Mouse (Mus musculus): ENCODE data around the gene Slc15a5. TPM values are rescaled to one million over a fixed set of nuclear protein-coding genes. Genes with fewer than 3 reads are reported as not detected.
"Not testable (repeated sequence)": the region's sequence is repeated elsewhere in the genome, so short reads cannot be mapped to it uniquely, and the experiment has no call there.

Slc15a5 gene
- under 1 TPM in 1 of 2 experiments, not detected in 1; 0.79 TPM for total RNA-seq (2021)
- long read RNA-seq, experiment 1, result 0 reads
- long read RNA-seq, experiment 2, result 0 reads

DNA sequence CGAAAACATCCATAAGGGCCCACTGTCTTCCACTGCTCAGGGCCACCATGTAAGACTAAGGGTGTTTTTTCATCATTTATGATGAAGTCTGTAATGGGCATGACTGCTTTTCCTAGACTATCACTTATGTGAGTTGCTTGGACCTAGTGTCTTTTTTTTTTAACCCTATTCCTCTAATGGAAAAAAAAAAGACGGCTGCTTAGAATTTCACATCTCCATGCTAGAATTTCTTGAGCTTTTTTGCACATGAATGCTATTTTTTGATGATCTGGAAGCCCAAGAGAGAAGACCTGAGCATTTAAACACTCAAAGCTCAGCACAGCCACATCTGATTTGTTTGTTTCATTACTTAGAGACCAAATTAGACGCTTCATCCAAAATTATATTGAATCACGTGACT is at the start of gene Slc15a5:
Gene Slc15a5 (minus strand): TSS at position 101 of the 400 bp plus-strand sequence.
- no peak for DNase-seq (ENCODE audit: low spot score in 2 of 2)

DNA sequence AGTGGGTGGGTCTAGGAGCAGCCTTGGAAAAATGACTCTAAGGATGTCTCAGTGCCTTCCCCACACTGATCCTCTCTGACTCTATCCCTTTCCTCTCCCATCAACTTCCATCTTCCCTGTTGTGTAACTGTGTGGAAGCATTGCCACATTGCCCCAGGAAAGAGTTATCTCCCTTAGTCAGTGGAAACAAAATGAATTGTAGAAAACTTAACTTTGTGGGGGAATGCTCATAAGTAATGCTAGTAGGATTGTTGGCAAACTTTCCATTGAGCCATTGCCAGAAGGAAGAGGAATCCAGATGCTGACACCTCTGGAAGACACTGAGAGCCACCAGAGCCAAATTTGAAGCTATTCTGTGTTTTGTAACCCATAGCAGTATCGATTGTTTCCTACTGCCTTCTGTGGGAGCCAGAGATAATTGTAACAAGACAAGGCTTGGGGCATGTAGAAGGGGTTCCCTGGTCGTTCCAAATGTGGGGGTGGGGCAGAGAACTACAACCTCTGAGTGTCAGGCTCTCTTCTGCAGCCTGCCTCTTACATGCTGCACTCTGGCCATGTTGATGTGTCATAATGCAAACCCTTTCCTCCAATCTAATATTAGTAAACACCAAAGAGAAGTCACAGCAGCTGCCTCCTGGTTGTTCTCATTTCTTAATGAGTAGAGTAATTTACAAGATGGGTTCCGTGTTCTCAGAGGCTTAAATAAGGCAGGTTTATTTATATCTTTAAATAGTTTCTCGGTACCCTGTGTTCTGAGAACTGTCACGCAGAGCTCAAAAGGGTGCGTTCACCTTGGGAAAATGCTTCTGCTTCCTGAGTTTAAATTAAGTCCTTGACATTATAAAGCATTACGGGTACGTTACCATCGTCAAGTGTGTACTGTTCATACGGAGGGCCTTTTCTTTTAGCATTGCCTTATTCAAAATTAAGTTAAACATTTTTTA is 48.9 kb upstream of the Slc15a5 start:
- no peak for DNase-seq (ENCODE audit: low spot score in 2 of 2)

DNA sequence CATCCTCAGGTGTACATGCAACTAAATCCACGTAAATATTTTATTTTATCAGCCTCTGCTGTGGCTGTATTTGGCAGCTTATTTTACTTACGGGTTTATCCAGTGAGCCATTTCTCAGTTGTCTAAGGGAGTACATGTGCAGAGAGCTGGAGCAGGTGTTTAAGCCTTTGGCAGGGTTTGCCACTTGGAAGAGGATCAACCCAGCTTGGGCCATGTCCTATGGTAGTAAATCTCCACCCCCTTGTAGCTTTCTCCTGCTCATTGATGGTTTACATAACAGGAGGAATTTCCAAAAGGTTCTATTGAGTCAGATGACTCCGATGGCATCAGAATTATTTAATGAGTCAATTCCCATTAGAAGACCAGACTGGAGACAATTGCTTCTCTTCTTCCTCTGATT is 37.8 kb upstream of the Slc15a5 start:
- peak in 1 of 2 experiments; percentile 4 for DNase-seq (ENCODE audit: low spot score in 2 of 2)

DNA sequence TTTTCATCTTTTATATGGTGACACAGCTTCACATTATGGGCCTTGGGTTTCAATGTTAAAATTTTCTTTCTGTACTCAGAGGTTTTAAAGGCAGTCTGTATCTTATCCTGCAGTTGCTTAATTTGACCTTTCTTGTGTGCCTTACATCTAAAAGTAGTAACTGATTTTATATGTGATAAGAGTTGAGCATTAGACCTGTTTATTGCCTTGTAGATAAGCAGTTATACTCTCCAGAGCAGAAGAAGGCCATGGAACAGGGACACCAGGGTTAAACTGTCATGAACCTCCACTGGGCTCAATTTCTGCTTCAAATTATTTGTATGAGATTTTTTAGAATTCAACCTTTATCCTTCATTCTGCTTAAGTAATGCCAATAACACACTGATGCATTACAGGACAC is 24.8 kb upstream of the Slc15a5 start:
- DNase-seq (ENCODE audit: low spot score in 2 of 2), result no peak

DNA sequence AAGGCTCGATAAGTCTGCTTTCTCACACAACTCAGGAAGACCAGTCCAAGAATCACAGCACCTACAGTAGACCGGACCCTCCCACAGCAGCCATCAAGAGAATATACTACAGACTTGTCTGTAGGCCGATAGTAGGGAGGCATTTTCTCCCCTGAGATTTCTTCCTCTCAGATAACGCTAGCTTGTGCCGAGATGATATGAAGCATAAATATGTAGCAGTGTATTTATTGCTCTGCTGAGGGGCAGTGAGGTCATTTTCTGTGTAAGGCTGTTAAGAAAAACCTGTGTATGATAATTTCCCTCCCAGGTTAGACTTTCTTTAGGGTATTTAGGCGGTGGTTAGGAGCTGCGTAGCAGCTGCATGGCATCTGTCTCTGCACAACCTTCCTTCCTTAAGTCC is 23.2 kb upstream of the Slc15a5 start:
- no peak for DNase-seq (ENCODE audit: low spot score in 2 of 2)

DNA sequence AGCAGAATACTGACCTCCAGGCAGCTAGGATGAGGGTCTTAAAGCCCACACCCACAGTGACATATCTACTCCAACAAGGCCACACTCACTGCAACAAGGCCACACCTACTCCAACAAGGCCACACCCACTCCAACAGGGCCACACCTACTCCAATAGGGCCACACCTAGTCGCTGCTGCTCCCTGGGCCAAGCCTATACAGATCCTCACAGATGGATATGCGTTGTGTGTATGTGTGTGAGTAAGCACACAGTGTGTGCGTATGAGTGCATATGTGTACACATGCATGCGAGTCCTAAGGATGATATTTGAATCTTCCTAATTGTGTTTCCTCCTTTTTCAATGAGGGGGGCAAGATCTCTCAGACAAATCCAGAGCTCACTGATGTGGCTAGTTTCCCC is 22.1 kb upstream of the Slc15a5 start:
- no peak for DNase-seq (ENCODE audit: low spot score in 2 of 2)

DNA sequence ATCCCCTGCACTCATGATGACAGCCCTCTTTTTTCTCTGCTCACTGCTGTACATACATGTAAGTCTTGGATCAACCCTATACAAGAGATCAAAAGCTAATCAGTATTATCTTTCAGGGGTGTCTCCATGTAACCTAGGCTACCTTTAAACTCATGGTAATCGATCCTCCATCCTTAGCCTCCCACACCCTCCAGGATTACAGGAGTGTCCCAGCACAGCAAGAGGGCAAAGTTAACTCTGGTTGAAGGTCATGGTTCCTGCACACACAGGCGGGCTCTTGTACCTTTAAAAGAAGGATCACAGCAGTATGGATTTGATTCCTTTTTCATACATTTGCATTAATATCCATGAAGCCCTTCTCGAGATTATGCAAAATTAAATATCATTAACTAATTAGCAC is 19.9 kb upstream of the Slc15a5 start:
- DNase-seq (ENCODE audit: low spot score in 2 of 2), result no peak

DNA sequence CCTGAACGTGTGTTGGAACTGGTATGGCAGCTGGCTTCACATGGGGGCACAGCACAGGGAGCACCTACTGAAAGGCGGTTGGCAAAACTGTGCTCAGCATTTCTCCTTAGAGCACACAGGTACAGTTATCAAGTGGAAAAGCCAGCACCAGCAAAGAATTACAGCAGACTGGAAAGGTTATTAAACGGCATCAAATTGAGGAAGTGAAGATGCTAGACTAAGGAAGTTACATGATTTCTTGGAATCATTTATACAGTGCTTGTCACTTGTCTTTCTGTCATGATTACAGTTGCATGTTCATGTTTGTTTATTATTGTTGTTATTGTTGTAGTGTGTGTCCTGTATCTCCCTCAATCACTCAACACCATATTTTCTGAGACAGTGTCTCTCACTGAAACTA is 15.3 kb upstream of the Slc15a5 start:
- DNase-seq (ENCODE audit: low spot score in 2 of 2), result no peak

DNA sequence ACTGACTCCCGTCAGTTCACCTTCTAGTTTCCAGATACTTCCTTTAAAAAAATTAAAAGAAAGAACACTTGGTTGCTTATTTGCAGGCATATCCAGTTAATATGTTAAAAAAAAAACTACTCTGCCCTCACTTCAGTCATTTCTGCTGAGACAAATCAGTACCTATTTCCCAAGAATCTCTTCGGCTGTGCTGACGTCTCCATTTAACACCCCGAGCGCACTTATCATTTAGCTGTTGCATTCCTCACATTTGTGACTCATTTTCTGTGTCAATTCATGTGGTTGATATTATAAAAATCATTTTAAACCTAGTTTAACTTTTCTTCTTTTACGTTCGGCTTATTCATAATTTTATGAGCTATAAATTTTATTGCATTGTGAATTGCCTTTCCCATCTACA is 12.7 kb upstream of the Slc15a5 start:
- DNase-seq (ENCODE audit: low spot score in 2 of 2), result no peak

DNA sequence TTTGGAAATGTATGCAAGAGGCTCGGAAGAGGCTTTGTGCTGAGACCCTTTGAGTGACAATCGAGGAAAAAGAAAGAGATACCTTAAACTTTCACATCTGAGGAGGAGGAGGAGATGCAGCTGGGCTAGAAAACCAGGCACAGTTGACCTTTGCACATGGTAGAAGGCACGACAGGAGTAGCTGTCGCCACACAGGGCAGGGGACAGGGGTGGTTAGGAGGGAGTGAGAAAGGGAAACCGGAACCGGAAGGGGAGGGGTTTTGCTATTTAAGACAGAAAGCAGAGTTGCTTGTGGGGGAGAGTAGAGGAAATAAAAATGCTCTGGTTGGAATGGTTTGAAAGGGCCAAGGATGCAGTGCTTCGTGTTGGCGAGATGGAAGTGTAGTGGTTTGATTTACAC is 9.4 kb upstream of the Slc15a5 start:
- no peak for DNase-seq (ENCODE audit: low spot score in 2 of 2)

DNA sequence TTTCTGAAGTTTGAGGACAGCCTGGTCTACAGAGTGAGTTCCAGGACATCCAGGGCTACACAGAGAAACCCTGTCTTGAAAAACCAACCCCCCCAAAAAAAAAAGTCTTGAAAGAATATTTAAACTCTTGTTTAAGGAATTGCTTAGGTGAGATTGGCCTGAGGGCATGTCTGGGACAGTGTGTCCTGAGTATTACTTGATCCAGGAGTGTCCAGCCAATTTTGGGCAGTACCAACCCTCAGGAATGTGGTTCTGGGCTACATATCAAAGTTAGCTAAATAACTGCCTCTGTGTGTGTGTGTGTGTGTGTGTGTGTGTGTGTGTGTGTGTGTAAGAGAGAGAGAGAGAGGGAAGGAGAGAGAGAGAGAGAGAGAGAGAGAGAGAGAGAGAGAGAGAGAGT is 6.7 kb upstream of the Slc15a5 start:
- DNase-seq (ENCODE audit: low spot score in 2 of 2), result not testable (repeated sequence)

DNA sequence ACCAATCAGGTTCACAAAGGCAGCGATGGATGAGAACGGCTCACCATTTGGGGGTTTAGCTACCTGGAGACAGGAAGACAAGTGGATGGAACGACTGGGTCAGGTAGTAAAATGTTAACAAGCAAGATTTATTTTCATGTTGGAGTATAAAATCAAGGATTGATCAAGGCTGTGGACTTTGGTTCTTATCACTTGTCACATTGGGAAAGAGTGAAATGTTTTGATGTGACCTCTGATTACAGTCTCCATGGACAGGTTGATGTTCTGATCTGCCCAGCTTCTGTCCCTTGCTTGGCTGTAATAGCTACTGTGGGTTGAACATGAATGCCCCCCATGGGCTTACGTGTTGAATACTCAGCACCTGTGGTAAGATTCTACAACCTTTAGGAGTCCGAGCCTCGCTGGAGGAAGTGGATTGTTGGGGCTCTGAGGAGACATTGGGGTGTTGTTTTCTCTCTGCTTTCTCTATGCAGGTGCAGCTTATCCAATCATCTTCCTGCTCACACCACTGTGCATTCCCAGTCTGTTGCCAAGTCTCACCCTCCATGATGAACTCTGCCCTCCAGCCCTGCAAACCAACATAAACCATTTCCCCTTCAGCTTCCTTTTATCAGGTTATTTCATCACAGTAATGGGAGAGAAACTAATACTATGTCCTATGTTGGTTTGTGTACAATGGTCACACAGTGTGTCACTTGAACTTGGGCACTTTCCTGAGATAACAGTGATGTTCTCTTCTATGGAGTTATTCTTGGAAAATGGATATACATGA is 1.2 kb upstream of the Slc15a5 start:
- DNase-seq (ENCODE audit: low spot score in 2 of 2), result no peak

DNA sequence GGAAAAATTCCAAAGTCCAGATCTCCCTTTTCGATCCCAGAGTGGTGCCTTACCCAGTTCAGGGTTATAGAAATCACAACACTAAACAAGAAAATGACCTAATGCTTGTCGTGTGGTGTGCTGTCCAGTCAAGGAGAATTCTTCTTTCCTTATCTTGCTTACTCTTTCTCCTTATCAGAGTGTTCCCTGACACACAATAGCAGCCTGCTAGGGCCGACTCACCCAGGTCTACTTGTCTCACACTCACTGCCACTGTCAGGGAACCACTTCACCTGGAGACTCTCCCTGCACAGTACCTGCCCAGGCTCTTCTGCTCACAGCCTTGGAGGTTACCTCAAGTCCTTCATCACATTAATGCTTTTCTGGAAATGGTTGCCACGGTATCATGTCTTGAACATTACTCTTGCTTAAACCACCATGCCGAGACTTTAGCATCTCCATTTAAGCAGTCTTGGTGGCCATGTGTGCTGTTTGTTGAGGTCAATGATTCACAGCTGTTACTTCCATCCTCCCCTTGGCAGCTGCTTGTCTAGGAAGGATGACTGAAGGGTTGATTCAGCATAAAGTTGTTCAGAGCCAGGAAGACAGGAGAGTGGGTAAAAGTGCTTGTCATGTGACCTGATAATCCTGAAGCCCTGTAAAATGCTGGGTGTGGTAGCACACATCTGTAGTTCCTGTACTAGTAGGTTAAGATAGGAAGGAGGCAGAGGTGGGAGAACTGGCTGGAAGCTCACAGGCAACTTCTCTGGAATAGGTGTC is 1.9 kb downstream of the Slc15a5 start:
- no peak for DNase-seq (ENCODE audit: low spot score in 2 of 2)

DNA sequence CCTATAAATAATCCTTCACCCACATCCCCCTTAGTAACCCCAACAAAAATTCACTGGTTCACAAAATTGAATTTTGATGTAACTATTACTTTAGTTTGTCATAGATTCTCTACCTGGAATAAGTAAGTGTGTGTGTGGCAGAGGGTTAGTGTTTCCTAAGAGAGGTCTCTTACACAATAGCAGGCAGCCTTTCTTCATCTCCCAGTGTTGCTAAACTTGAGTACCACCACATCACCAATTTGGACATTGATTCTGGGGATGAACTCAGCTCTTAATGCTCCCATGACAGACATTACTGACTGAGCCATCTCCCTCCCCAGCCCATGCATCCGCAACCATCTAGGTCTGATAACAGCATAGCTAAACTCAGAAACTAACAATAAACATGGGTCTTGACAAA is 4.0 kb downstream of the Slc15a5 start:
- no peak for DNase-seq (ENCODE audit: low spot score in 2 of 2)

DNA sequence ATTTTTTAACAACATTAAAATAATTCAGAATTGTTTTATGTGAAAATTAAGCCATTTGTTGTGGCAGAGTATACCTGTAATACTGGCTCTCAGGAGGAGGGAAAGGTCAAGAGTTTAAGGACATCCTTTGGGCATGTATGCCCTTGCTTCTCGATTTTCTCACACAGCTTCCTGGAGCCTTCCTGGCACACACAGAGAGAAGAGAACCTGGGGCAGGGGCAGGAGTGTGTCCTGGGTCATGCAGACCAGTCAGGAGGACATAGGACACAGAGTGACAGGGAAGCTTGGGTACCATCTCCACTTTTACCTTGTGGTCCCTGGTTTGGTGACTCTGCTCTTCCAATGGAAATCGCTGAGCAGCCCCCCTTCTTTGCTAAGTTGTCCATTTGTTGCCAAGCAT is 6.2 kb downstream of the Slc15a5 start:
- no peak for DNase-seq (ENCODE audit: low spot score in 2 of 2)

DNA sequence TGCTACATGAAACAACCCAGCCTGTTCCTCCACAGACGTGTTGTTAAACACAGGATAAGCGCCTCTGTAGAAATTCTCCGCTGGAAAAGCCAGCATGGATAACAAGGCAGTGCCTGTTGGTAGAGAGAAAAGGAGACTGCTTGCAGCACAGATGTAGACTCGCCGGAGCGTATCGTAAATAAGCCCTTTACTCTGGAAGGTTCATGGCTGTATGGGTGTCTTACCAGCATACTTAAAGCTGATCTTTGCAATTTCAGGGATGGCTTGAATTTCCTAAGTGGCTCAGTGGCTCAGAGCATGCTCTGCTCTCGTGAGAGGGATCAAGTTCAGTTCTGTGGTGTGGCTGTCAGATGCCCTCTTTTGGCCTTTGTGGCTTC is 6.8 kb downstream of the Slc15a5 start:
- no peak for DNase-seq (ENCODE audit: low spot score in 2 of 2)

DNA sequence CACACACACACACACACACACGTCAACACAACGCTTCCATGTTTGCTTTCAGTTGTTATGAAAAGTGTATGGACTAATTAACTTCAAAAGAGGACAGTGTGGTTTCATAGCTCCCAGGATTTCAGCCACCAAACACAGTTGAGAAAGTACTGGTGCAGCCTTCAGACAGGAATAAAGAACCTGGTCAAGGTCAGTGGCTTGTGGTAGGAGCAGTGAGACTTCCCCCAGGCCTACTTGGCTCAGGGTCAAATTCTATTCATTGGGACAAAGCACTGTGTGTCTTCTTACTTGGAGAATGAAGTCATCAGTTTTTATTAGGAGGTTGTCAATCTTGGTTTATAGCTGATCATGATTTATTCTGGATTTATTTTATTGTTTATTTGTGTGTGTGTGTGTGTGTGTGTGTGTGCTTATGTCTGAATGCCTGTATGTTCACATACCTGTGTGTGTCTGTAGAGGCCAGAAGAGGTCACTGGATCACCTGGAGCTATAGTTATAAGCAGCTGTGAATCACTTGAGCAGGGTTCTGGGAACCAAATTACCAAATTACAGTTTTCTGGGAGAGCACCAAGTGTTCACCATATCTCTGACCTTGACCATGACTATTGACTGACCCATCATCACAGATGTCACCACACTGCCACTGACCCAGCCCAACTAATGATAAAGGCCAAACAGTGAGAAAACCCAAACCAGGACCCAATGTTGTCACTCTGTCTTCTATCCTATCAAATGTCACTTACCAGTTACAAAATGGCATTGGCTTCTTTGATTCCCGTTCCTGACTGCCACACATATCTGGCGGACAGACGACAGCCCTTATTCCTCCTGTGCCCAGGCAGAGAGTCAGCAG is 7.4 kb downstream of the Slc15a5 start:
- DNase-seq (ENCODE audit: low spot score in 2 of 2), result no peak

DNA sequence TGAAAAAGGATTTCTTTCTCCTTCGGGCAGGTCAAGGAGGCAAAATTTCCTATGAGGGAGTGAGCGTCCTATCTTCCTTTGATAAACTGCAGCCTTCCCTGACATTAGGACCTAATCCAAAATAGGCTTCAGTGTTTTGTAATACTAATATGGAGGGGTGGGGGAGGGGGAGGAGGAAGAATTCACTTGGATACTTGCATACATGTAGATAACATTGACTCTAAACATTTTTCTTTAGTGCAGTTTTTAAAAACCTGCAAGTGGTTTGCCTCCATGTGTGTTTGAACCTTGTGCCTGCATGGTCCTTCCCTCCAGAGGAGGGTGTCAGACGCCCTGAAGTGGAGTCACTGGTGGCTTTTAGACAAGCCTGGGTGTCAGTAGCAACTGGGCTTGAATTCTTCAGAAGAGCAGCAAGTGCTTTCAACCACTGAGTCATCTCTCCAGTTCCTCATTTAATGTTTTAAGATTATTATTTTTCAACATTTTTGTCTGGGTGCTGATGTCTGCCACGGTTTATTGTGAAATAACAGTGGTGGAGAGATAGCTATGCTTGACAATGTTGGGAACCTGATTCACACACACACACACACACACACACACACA is 8.1 kb downstream of the Slc15a5 start:
- DNase-seq (ENCODE audit: low spot score in 2 of 2), result no peak

DNA sequence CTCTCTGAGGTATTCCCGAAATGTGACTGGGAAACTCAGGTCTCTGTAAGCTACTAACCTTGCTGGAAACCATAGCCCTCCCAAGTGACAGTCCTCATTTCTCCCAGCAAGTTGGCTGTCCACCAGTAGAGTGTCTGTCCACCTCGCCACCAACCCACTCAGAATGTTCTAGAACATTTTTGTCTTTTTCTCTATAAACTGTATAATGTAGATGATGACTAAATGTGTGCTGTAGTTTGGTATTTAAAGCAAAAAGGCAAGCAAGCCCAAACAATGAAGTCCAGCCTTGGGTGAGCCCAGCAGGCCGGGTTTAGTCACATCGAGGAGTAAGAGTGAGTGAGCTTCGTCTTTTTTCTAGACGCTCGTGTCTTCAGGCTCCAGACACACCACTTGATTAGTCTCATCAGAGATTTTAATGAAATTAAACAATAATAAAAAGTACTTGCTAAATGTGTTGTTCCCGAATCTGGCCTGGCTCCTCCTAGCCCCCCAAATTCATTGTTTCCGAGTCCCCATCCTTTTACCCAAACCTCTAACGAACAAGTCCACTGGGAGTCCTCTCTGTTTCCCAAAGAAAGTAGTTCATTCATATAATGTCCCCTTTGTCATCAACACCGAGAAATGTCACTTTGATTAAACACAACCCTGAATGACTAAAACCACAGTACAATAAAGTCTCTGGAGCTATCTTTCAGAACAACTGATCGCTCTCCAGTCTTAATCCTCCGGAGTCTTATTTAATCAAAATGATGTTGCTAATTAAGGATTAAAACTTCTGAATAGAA is 8.8 kb downstream of the Slc15a5 start:
- no peak for DNase-seq (ENCODE audit: low spot score in 2 of 2)
